Mouse (Mus musculus): ENCODE data around the gene Celf6.

DNA sequence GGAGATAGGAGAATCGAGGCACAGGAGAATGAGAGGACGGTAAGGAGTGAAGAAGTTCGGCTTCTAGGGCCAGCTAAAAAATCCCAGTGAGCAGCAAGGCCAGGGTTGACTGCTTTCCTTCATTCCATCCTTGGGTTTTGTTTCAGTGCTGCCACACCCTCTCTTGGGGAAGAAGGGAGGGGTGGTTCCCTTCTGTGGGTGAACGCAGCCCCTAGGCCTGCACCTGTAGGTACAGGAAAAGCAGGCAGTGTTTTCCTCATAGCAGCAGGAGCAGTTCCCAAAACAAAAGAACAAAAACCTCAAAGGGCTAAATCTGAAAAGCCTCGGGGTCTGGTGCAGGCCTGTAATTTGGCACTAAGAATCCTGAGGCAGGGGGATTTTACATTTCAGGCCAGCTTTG is 46.1 kb upstream of the Celf6 start:
- TF ChIP-seq POLR2AphosphoS2 (IDR thresholded peaks at IDR 0.05; ENCODE audit: insufficient read length, low read depth), result no peak
- TF ChIP-seq MAX (IDR thresholded peaks at IDR 0.05; ENCODE audit: low read depth), result no peak
- no peak for TF ChIP-seq POLR2A (IDR thresholded peaks at IDR 0.05; ENCODE audit: insufficient read length, low read depth)
- no peak for TF ChIP-seq SRF (IDR thresholded peaks at IDR 0.05; ENCODE audit: control insufficient read depth, insufficient read length, low read depth)

All from myocyte (in vitro differentiated cells).